Mouse (Mus musculus) testis, adult 2 months (tissue): ENCODE data around the gene Mapk8.

Experiments used
- CTCF ChIP-seq: fragments of 200-500 bp; IDR thresholded peaks from 2 replicates; pipeline ENCODE4 v1.5.1; 2012; ENCODE audit warnings: low read depth, mild to moderate bottlenecking, inconsistent platforms, low read length, moderate library complexity; ENCODE audit not compliant: control insufficient read depth, insufficient read depth, insufficient replicate concordance
- POLR2A ChIP-seq: fragments of 200-500 bp; IDR thresholded peaks from 2 replicates; pipeline ENCODE4 v1.6.1; 2012; ENCODE audit warnings: low read depth, mild to moderate bottlenecking, inconsistent platforms, low read length, moderate library complexity; ENCODE audit not compliant: control insufficient read depth

GRCm38 (mm10) chr14:33343131-33343725 lies 103.7 kb downstream of the Mapk8 start:
- TF ChIP-seq POLR2A, result no peak
- no peak for TF ChIP-seq CTCF
